Mouse (Mus musculus) C2C12 (cell line): ENCODE results near the gene Tpsg1.

Experiments
- CEBPB ChIP-seq: IDR thresholded peaks from one replicate; pipeline ENCODE4 v1.6.1; 2011; ENCODE audit warnings: low read depth, mild to moderate bottlenecking, control low read depth, moderate library complexity
- CTCF ChIP-seq: IDR thresholded peaks from one replicate; pipeline ENCODE4 v1.5.1; 2011; ENCODE audit not compliant: control insufficient read depth, insufficient read depth, insufficient read length
- MYOG ChIP-seq: IDR thresholded peaks from one replicate; pipeline ENCODE4 v1.6.1; 2011; ENCODE audit not compliant: control insufficient read depth, insufficient read length; ENCODE audit errors: extremely low read depth

DNA sequence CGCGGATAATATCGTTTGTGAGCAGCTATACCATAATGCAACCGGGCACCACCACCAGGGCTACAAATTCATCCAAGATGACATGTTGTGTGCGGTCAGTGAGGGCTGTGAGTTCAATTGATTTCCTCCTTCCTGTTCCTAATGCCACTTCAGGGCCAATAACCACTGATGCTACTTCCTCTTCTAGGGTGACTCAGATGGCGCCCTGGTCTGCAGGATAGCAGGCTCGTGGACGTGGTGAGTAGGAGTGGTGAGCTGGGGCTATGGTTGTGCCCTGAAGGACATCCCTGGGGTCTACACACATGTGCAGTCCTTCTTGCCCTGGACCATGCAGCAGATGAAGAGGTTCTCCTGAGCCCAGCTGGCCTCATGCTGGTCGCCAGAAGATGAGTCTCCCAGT is 36.8 kb upstream of the Tpsg1 start:
- no peak for TF ChIP-seq CTCF
- TF ChIP-seq CEBPB, result no peak
- TF ChIP-seq MYOG, result no peak
